Mouse (Mus musculus) embryo, embryonic 11 days (tissue): ENCODE measurements around the gene Znrf2.
"Not testable (repeated sequence)": the region's sequence is repeated elsewhere in the genome, so short reads cannot be mapped to it uniquely, and the experiment has no call there.

Source experiments
- DNase-seq: peaks from one replicate; pipeline ENCODE4 v3.0.0-alpha.2; 2015

The Znrf2 gene

DNA sequence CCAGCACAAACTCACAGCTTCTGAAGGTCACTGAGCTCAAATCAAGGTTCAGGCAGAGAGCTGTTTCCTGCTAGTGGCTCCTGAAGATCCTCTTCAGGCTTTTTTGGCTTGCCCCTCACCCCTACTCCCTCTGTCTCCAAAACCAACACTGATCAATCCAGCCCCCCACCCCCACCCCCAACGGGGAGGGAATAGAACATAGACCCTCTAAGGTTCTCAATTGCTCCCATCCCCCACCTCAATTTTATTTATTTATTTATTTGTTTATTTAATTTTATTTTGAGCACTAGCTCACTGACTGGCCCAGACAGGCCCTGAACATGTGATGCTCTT, 6.4 kb upstream of the Znrf2 start:
- no peak for DNase-seq

GRCm38 (mm10) chr6:54811546-54812250, 5.0 kb upstream of the Znrf2 start:
- DNase-seq, result no peak

DNA sequence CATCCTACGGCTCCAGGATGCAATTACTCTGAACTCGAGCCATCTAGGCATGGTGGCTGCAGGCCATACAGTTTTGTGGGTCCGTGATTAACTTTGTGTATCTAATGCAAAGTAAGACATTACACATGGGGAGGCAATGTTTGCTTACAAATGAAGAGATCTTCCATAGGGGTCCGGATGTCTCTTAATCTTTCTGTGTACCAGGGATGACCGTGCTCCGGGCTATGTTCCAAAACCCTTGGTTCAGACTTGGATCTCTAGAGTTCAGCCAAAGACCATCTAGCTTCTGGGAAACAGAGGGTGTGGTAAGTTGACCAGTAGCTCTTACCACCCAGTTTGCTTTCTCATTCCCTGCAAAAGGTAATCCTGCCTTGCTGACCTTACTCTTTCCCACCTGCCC, 4.4 kb upstream of the Znrf2 start:
- DNase-seq, result no peak

GRCm38 (mm10) chr6:54815428-54816130, 1.1 kb upstream of the Znrf2 start:
- DNase-seq, result no peak

- DNase-seq, result peak; percentile 74
These were observed 601 bp downstream of the Znrf2 start for GRCm38 (mm10) chr6:54817266-54817767.

DNA sequence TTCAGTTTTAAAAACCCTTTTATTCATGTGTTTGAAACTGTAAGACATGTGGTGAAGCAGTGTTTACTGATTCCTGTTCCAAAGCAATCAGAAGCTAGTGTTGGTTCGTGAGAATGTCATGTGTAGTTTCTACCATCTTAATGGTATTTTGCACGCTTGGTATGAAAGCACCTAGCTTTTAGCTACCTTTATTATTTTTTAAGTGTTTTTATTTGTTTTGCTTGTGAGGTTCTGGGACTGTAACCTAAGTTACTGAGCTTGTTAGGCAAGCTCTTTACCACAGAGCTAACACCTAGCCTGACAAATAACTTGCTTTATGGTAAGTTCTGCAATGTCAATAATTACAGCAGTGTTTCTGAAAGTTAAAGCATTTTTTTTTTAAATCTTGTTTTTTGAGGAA, 1.7 kb downstream of the Znrf2 start:
- no peak for DNase-seq

GRCm38 (mm10) chr6:54819272-54819671, 2.6 kb downstream of the Znrf2 start:
- DNase-seq, result no peak

DNA sequence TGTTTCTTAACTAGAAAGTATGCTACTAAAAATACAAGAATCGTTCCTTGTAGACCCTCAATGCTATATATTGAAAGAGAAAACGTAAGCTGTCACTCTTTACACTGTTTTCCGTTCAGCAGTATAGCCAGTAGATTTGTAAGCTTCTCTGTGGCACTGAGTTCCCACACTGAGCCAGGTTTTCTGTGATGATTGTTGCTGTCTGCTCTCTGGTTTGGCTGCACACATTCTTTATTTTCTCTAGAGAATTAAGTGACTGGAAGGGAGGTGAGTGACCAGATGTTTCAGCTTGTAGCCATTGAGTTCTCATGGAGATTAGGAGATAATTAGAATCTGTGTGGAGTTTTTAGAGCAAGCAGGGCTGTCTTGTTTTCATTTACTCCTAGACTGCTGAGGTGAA, 3.0 kb downstream of the Znrf2 start:
- no peak for DNase-seq

DNA sequence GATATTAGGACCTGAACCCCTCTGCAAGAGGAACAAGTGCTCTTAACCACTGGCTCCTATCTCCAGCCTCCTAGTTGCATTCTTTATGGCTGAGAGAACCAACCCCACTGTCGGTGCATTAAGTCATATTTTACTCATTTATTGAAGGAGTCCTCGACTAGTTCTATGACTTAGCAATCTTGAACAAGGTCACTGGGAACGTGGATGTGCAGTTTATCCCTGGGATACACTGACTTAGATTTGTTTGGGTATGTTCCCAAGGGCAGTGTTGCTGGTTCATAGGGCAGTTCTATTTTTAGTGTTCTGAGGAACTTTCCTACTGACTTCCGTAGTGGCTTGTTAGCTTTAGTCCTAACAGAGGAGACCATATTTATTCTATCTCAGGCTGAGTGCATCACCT, 5.6 kb downstream of the Znrf2 start:
- no peak for DNase-seq

DNA sequence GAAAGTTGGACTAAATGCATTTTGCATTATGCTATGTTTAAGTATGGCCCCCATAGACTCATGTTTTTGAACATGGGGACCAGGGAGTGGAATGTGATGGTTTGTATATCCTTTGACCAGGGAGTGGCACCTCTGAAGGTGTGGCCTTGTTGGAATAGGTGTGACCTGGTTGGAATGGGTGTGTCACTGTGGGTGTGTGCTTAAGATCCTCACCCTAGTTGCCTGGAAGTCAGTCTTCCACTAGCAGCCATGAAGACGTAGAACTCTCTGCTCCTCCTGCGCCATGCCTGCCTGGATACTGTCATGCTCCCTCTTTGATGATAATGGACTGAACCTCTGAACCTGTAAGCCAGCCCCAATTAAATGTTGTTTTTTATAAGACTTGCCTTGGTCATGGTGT, 7.8 kb downstream of the Znrf2 start:
- not testable (repeated sequence) for DNase-seq

GRCm38 (mm10) chr6:54827481-54827880, 10.8 kb downstream of the Znrf2 start:
- no peak for DNase-seq

- DNase-seq, result no peak
These were observed 11.6 kb downstream of the Znrf2 start for GRCm38 (mm10) chr6:54828274-54828673.

DNA sequence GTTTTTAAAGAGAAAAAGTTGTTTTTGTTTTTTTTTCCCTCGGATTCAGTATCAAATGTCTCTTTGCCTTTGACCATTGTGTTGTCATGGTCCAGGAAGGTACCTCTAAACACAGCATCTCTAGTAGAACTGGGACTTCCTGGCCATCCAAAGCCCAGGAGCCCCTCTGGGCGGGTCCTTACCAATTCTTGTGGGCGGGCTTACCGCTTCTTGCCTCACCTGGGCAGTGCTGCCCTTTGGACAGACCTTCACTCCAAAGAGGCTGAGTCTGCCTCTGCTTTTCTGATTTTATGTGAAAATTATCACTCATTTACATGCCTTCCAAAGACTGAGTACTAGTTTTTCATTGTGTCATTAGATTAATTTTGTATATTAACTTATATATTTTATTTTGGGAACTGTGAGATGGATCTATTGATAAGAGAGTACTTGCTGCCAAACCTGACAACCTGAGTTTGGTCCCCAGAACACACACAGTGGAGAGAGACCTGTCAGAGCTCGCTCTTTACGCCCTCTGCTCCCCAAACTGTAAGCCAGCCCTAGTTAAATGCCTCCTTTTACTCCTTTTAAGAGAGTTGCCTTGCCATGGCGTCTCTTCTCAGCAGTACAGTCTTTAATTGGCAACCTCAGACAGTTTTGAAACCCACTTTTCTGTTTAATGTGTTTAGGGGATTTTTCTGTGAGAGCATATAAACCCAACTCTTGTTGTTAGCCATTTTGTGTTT, 13.5 kb downstream of the Znrf2 start:
- DNase-seq, result no peak

DNA sequence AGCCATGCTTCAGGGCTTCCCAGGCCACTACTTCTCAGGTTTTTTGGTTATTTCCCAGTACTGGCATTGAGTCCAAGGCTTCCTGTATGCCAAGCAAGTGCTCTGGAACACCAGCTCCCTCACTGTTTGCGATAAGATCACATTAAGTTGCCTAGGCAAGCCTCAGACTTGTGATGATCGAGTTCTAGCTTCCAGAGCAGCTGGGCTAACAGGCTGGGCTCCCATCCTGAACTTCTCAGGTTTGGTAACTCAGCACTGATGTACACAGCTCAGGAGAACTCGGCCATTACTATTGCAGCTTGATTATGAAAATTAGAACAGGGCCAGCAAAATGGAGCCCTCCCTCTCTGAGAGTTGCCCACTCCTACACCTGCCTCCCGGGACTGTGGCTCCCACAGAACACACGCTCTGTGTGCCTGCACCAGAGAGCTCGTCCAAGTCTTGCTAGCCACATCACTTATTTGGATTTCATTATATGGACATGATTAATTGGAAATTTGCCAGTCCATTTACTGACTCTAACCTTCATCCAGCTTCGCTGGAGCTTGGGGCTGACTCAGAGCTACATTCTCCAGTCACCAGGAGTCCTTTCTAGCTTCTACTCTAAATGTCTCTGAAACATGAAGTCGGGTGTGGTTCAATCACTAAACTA, 14.5 kb downstream of the Znrf2 start:
- DNase-seq, result no peak

GRCm38 (mm10) chr6:54833427-54833826, 16.7 kb downstream of the Znrf2 start:
- no peak for DNase-seq

- DNase-seq, result no peak
These were observed 19.9 kb downstream of the Znrf2 start for GRCm38 (mm10) chr6:54836666-54837065.

GRCm38 (mm10) chr6:54841399-54841798, 24.7 kb downstream of the Znrf2 start:
- DNase-seq, result no peak

DNA sequence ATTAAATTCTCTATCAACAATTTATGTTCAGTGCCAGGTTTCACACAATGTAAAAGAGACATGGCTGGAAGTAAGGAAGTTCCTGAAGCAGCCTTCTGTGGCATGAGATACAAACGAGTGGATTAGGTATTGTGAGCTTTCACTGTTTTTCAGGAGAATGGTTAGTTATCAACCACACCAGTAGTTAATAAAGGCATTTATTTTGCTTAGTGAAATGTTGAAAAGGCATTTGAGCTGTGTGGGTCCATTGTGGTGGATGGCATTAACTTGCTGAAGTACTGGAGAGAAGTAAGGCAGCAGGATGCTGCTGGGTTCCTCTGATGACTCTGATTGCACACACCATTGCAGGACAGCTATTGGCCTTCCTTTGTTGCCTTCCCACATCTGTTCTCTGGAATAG, 25.3 kb downstream of the Znrf2 start:
- DNase-seq, result no peak

- DNase-seq, result no peak
These were observed 31.8 kb downstream of the Znrf2 start for GRCm38 (mm10) chr6:54848546-54848945.

GRCm38 (mm10) chr6:54849179-54850156, 32.8 kb downstream of the Znrf2 start:
- DNase-seq, result no peak

- no peak for DNase-seq
These were observed 35.1 kb downstream of the Znrf2 start for GRCm38 (mm10) chr6:54851778-54852177.

- no peak for DNase-seq
These were observed 36.0 kb downstream of the Znrf2 start for GRCm38 (mm10) chr6:54852669-54853068.
